Mouse (Mus musculus): ENCODE data around the gene Lypla2.

Lypla2 gene

DNA sequence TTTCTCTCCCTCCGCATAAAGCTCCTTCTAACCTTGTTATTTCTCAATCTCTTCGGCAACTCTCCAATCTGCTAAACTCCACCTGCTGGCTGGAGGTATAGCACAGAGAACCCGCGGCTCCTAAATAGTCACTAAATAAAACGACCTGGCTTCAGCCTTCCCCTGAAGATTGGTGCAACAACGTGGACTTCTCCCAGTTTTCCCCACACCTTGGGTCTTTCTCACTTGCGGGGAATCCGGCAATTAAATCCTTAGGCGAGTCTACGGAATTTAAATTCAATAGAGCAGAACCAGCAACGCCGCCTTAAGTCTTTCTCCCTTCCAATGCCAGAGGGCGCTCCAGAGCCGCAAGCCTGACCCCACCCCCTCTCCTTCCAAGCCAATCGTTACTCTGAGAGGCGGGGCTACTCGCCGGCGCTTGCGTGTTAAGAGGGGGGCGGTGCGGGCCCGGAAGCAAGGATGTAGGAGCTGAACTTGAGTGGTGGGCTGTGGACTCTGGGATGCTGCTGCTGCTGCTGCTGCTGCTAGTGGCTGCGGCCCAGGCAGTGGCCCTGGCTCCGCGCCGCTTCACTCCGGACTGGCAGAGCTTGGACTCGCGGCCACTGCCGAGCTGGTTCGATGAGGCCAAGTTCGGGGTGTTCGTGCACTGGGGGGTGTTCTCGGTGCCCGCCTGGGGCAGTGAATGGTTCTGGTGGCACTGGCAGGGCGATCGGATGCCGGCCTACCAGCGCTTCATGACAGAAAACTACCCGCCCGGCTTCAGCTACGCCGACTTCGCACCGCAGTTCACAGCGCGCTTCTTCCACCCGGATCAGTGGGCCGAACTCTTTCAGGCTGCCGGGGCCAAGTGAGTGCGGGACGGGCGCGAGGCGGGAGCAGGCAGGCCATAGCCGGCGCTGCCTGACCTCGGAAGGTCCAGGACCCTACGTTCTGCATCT, 51.9 kb downstream of the Lypla2 start, which contains the start of gene Fuca1:
TSS of gene Fuca1 (plus strand) at position 432 of the 938 bp plus-strand sequence.
- peak; percentile 97 for DNase-seq (ENCODE audit: low read depth)

DNA sequence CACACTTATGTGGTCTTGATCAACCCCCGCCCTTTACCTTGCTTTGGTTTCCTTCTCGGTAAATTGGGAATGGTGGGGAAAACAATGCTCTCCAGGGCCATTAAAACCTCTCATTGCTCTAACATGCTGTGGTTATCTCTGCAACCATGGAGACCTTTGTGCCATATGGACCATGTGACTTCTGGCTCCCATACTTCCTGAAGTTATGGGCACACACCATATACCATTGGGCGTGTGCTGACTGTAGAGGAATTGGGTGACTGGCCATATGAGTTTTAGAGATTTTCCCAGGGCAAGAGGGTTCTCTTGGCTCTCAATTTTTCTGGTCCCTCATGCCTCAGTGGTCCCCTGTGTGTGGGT, 53.2 kb downstream of the Lypla2 start:
- DNase-seq (ENCODE audit: low read depth): no peak

DNA sequence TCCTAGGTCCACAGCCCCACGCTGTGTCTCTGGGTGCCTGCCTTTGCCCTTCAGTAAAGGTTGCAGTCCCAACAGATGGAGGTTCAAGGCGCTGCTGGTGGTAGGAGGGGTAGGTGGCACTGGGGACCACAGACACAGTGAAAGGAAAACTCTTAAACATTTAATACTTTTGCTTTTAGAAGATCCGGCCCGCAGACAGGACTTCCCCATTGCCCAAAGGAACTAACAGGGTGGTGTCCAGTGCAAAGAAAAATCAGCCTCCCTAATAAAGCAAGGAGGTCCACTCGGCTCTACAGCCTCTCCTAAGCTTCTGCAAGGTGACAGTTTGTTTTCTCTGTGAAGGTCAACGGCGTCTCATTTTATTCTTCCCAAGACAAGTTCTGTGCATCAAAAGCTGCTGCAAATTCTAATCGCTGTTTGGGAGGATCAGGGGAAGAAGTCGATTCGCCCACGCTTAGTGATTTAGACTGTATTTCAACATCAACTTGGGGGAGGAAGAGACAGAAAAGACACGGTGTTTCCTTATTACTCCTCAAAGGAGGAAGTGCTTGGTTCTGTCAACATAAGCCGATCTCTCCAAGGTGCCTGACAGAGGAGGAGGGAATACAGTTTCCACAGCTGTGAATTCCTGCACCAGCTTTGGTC, 53.7 kb downstream of the Lypla2 start:
- peak; percentile 81 for DNase-seq (ENCODE audit: low read depth)
